Mouse (Mus musculus) lung, embryonic 14.5 days (tissue): ENCODE results near the gene Slc22a23. TPM values are rescaled to one million over a fixed set of nuclear protein-coding genes. Genes with fewer than 3 reads are reported as not detected.

Experiments
- ATAC-seq: fragments of 200-750 bp; cut with Nextera tagmentation; 2 replicates; pipeline ENCODE4 v1.8.0; 2017; ENCODE audit warnings: mild to moderate bottlenecking, moderate TSS enrichment, moderate library complexity; ENCODE audit not compliant: insufficient read depth
- DNase-seq: peaks from one replicate; pipeline ENCODE4 v3.0.0-alpha.2; 2015
- H3K27ac ChIP-seq: fragments of 300-500 bp; sonication (generic); 2 replicates; pipeline ENCODE4 v1.5.1; 2014; ENCODE audit warnings: low read depth, mild to moderate bottlenecking, moderate library complexity
- H3K27me3 ChIP-seq: fragments of 300-500 bp; sonication (generic); 2 replicates; pipeline ENCODE4 v1.6.1; 2014; ENCODE audit warnings: low read length, control low read depth; ENCODE audit not compliant: insufficient read depth
- H3K36me3 ChIP-seq: fragments of 300-500 bp; sonication (generic); 2 replicates; pipeline ENCODE4 v1.6.1; 2014; ENCODE audit warnings: control low read depth; ENCODE audit not compliant: insufficient read depth
- H3K4me1 ChIP-seq: fragments of 300-500 bp; sonication (generic); 2 replicates; pipeline ENCODE4 v1.6.1; 2014; ENCODE audit warnings: antibody characterized with exemption, control low read depth; ENCODE audit not compliant: insufficient read depth
- H3K4me2 ChIP-seq: fragments of 300-500 bp; sonication (generic); 2 replicates; pipeline ENCODE4 v1.6.1; 2014; ENCODE audit warnings: mild to moderate bottlenecking
- H3K4me3 ChIP-seq: fragments of 300-500 bp; sonication (generic); 2 replicates; pipeline ENCODE4 v1.5.1; 2014; ENCODE audit warnings: low read depth, low read length
- H3K9ac ChIP-seq: fragments of 300-500 bp; sonication (generic); 2 replicates; pipeline ENCODE4 v1.6.1; 2014
- H3K9me3 ChIP-seq: fragments of 300-500 bp; sonication (generic); 2 replicates; pipeline ENCODE4 v1.6.1; 2016; ENCODE audit warnings: low read depth, low read length, control low read depth
- CTCF ChIP-seq: IDR thresholded peaks from 2 replicates; pipeline ENCODE4 v1.5.1; 2016; ENCODE audit warnings: antibody characterized with exemption, low read depth
- WGBS: fragments of 180-500 bp; shearing (Covaris S2); extraction: QIAGEN DNeasy Blood & Tissue Kit; methylation state at CpG from one replicate; pipeline ENCODE4 v1.1.7; 2014; 5-methylcytosine and 5-hydroxymethylcytosine counted together
- polyA plus RNA-seq: library from polyadenylated mRNA; unstranded; fragments of >200 nt; fragmentation: Nextera tagmentation; extraction: Ambion mirVana; gene quantifications from 2 replicates; pipeline ENCODE4 v1.2.1, GENCODE M21; 2014

The Slc22a23 gene
- polyA plus RNA-seq, 1 experiment from 2014 or later, result 7.5 TPM

- ATAC-seq, result no peak
- 58% methylated on average over 6 of the region's 6 CpGs for WGBS
- 0 out of 2 replicates have a peak, but pooled peaks cover 4% of the 10 kb centered on the region for H3K4me1 ChIP-seq
- peak overlapping the region; percentile 93 for H3K4me2 ChIP-seq
- no peak for TF ChIP-seq CTCF
- peak overlapping the region; percentile 71 for H3K4me3 ChIP-seq
- H3K9me3 ChIP-seq, result no peaks in the 10 kb centered on the region
- no peak for DNase-seq
- H3K27ac ChIP-seq, result no peak overlapping the region
- H3K27me3 ChIP-seq, result peaks cover 35% of the 10 kb centered on the region
- peak overlapping the region; percentile 76; the same call in 1 of the 2 replicates for H3K9ac ChIP-seq
- no peaks in the 10 kb centered on the region for H3K36me3 ChIP-seq
Measured at GRCm38 (mm10) chr13:34342286-34342890, 2.6 kb downstream of the Slc22a23 start.

- Histone ChIP-seq H3K36me3 (no peaks in the 10 kb centered on the region), H3K27ac (no peak overlapping the region), H3K9ac (no peak overlapping the region), H3K4me2 (no peak overlapping the region), H3K4me3 (no peak overlapping the region), H3K4me1 (no peaks in the 10 kb centered on the region), H3K27me3 (no peaks in the 10 kb centered on the region), H3K9me3 (no peaks in the 10 kb centered on the region)
- TF ChIP-seq CTCF, result no peak
- DNase-seq (no peak), ATAC-seq (no peak)
- 86% methylated on average over 1 of the region's 1 CpGs for WGBS
Measured at GRCm38 (mm10) chr13:34336895-34337294, 8.1 kb downstream of the Slc22a23 start.

- no peak overlapping the region for H3K4me2 ChIP-seq
- DNase-seq (no peak), ATAC-seq (no peak)
- no peak overlapping the region for H3K4me3 ChIP-seq
- H3K36me3 ChIP-seq, result no peaks in the 10 kb centered on the region
- H3K9ac ChIP-seq, result no peak overlapping the region
- WGBS, result 77% methylated on average over 2 of the region's 2 CpGs
- H3K4me1 ChIP-seq, result no peaks in the 10 kb centered on the region
- no peaks in the 10 kb centered on the region for H3K9me3 ChIP-seq
- TF ChIP-seq CTCF, result no peak
- no peak overlapping the region for H3K27ac ChIP-seq
- H3K27me3 ChIP-seq, result no peaks in the 10 kb centered on the region
Measured at GRCm38 (mm10) chr13:34334847-34335246, 10.1 kb downstream of the Slc22a23 start.

- peak overlapping the region; percentile 46; the same call in 1 of the 2 replicates for H3K27ac ChIP-seq
- H3K9ac ChIP-seq, result no peak overlapping the region
- H3K27me3 ChIP-seq, result no peaks in the 10 kb centered on the region
- H3K36me3 ChIP-seq, result no peaks in the 10 kb centered on the region
- DNase-seq (peak; percentile 56), ATAC-seq (peak; percentile 76)
- no peaks in the 10 kb centered on the region for H3K9me3 ChIP-seq
- 23% methylated on average over 7 of the region's 7 CpGs for WGBS
- H3K4me1 ChIP-seq, result no peaks in the 10 kb centered on the region
- no peak overlapping the region for H3K4me3 ChIP-seq
- no peak for TF ChIP-seq CTCF
- H3K4me2 ChIP-seq, result peak overlapping the region; percentile 33; the same call in 1 of the 2 replicates
Measured at GRCm38 (mm10) chr13:34332762-34333161, 12.2 kb downstream of the Slc22a23 start.

- Histone ChIP-seq H3K9ac (no peak overlapping the region), H3K4me1 (no peaks in the 10 kb centered on the region), H3K4me3 (no peak overlapping the region), H3K9me3 (no peaks in the 10 kb centered on the region), H3K36me3 (no peaks in the 10 kb centered on the region), H3K27ac (no peak overlapping the region), H3K27me3 (no peaks in the 10 kb centered on the region), H3K4me2 (0 out of 2 replicates have a peak overlapping the region, but pooled peaks have one; percentile 33)
- no peak for ATAC-seq
- no peak for TF ChIP-seq CTCF
- no peak for DNase-seq
- WGBS, result 85% methylated on average over 7 of the region's 7 CpGs
Measured at GRCm38 (mm10) chr13:34331399-34332186, 13.4 kb downstream of the Slc22a23 start.

- Histone ChIP-seq H3K4me1 (no peaks in the 10 kb centered on the region), H3K9ac (no peak overlapping the region), H3K4me3 (no peak overlapping the region), H3K9me3 (no peaks in the 10 kb centered on the region), H3K27me3 (no peaks in the 10 kb centered on the region), H3K4me2 (no peak overlapping the region), H3K27ac (no peak overlapping the region), H3K36me3 (no peaks in the 10 kb centered on the region)
- no peak for TF ChIP-seq CTCF
- ATAC-seq, result peak; percentile 52; the same call in 1 of the 2 replicates
- no peak for DNase-seq
- WGBS, result 88% methylated on average over 4 of the region's 4 CpGs
Measured at GRCm38 (mm10) chr13:34329589-34329988, 15.4 kb downstream of the Slc22a23 start.

GRCm38 (mm10) chr13:34326992-34327391 lies 18.0 kb downstream of the Slc22a23 start:
- H3K27ac ChIP-seq, result no peak overlapping the region
- no peak overlapping the region for H3K9ac ChIP-seq
- no peaks in the 10 kb centered on the region for H3K36me3 ChIP-seq
- DNase-seq (no peak), ATAC-seq (no peak)
- peaks cover 4% of the 10 kb centered on the region; the same call in 1 of the 2 replicates for H3K4me1 ChIP-seq
- no peak overlapping the region for H3K4me2 ChIP-seq
- no peak overlapping the region for H3K4me3 ChIP-seq
- WGBS, result 82% methylated on average over 1 of the region's 1 CpGs
- no peaks in the 10 kb centered on the region for H3K9me3 ChIP-seq
- no peak for TF ChIP-seq CTCF
- H3K27me3 ChIP-seq, result no peaks in the 10 kb centered on the region
